Mouse (Mus musculus) brain, embryonic 14.5 days (tissue): ENCODE measurements around the gene Ncdn.

Source experiments
- CTCF ChIP-seq: fragments of 200-500 bp; IDR thresholded peaks from 2 replicates; pipeline ENCODE4 v1.5.1; 2012; ENCODE audit warnings: inconsistent platforms, mild to moderate bottlenecking, moderate library complexity, borderline replicate concordance; ENCODE audit not compliant: insufficient read depth, insufficient read length; ENCODE audit errors: extremely low read depth
- POLR2A ChIP-seq: fragments of 200-500 bp; IDR thresholded peaks from 2 replicates; pipeline ENCODE4 v1.6.1; 2012; ENCODE audit warnings: mild to moderate bottlenecking, inconsistent platforms, borderline replicate concordance; ENCODE audit not compliant: poor library complexity, insufficient read depth, insufficient read length, severe bottlenecking; ENCODE audit errors: extremely low read depth

DNA sequence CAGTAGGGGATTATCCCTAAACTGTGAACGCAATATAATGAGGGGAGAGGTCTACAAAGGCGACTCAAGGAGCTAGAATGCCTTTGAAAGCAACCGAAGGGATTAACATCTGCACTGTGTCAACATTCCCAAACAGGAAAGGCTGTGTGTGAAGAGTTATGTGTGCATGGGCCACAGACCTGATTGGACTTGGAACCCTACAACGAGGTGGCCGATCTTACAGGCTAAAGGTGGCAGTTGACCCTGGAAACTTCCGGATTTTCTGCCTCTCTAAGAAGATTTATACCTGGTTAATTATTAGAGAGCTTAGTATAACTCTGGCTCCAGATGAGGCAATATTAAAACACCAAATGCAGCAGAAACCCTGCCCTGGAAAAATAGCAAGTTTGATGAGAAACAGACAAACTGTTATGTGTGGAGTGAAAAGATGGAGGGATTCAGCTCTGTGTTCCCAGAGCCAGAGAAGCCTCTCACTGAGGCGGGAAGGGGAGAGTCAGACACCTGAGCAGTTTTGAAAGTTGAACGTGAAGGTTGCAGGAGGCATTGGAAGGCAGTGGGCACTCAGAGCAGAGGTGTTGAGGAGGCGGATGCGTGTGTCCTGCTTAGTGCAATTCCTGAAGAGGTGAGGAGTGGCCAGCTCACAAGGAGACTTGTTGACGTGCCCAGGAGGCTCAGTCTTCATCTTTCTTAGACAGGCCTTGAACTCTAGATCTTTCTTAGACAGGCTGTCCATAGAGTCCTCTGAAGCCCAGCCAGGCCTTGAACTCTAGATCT lies 9.5 kb upstream of the Ncdn start:
- TF ChIP-seq CTCF = no peak
- no peak for TF ChIP-seq POLR2A
